Mouse (Mus musculus) megakaryocyte progenitor cell, adult 5-6 weeks (primary cell): ENCODE measurements around the gene 4930430F08Rik. TPM values are rescaled to one million over a fixed set of nuclear protein-coding genes. Genes with fewer than 3 reads are reported as not detected.

Source experiments
- ATAC-seq: replicated peaks from 2 replicates; pipeline ENCODE4 v1.8.0; 2016; ENCODE audit warnings: mild to moderate bottlenecking, moderate TSS enrichment, inconsistent platforms; ENCODE audit not compliant: poor library complexity
- total RNA-seq, 2 experiments: library from RNA; stranded (forward) in 1 of 2; stranded (reverse) in 1 of 2; fragments of 157-497, 149-512 nt in 1 of 2; fragments of 200-1000 nt in 1 of 2; gene quantifications; 2 replicates each; pipeline versions ENCODE4 v1.2.3 to v1.2.4; 2015 to 2017

4930430F08Rik gene
- total RNA-seq, 2 experiments from 2014 or later, result 11.4 to 12.2 TPM

GRCm38 (mm10) chr10:100522330-100522729 lies 67.9 kb downstream of the 4930430F08Rik start:
- no peak for ATAC-seq

Other genes starting within 250 kb of the 4930430F08Rik start
- gene Gm4302, start 249.6 kb downstream of the 4930430F08Rik start, total RNA-seq (2015), result not detected in 2 replicates
- not detected in 2 replicates for gene Gm4302, start 249.6 kb downstream of the 4930430F08Rik start, total RNA-seq (2017)
- not detected in 2 replicates for gene Gm4303, start 244.5 kb downstream of the 4930430F08Rik start, total RNA-seq (2015)
- gene Gm4303, start 244.5 kb downstream of the 4930430F08Rik start, total RNA-seq (2017), result not detected in 2 replicates
- not detected in 2 replicates for gene Gm4305, start 239.3 kb downstream of the 4930430F08Rik start, total RNA-seq (2015)
- not detected in 2 replicates for gene Gm4305, start 239.3 kb downstream of the 4930430F08Rik start, total RNA-seq (2017)
- not detected in 2 replicates for gene Gm4307, start 229.1 kb downstream of the 4930430F08Rik start, total RNA-seq (2015)
- not detected in 2 replicates for gene Gm4307, start 229.1 kb downstream of the 4930430F08Rik start, total RNA-seq (2017)
- not detected in 2 replicates for gene Gm4312, start 207.9 kb downstream of the 4930430F08Rik start, total RNA-seq (2015)
- not detected in 2 replicates for gene Gm4312, start 207.9 kb downstream of the 4930430F08Rik start, total RNA-seq (2017)
- 22.8 and 26.0 TPM in 2 replicates for gene Tmtc3, start 103.1 kb downstream of the 4930430F08Rik start, total RNA-seq (2015)
- 4.8 and 6.6 TPM in 2 replicates for gene Tmtc3, start 103.1 kb downstream of the 4930430F08Rik start, total RNA-seq (2017)
- gene Cep290, start 102.9 kb downstream of the 4930430F08Rik start, total RNA-seq (2015), result 9.3 and 19.4 TPM in 2 replicates
- 9.3 and 13.5 TPM in 2 replicates for gene Cep290, start 102.9 kb downstream of the 4930430F08Rik start, total RNA-seq (2017)
- not detected in 2 replicates for gene 1700017N19Rik, start 61 bp upstream of the 4930430F08Rik start, total RNA-seq (2015)
- gene 1700017N19Rik, start 61 bp upstream of the 4930430F08Rik start, total RNA-seq (2017), result not detected in 2 replicates